Mouse (Mus musculus) v-Abl transformed pro-B cells (cell line): ENCODE results near the gene Opcml.

ENCODE experiments used
- in situ Hi-C, 2 experiments: fragments of 400-800 bp; cut with MboI; formaldehyde crosslinking; loops; one replicate each; pipeline ENCODE4 v1.15.1; 2025; ENCODE audit not compliant: unreplicated experiment in 2 of 2

Gene Opcml

DNA sequence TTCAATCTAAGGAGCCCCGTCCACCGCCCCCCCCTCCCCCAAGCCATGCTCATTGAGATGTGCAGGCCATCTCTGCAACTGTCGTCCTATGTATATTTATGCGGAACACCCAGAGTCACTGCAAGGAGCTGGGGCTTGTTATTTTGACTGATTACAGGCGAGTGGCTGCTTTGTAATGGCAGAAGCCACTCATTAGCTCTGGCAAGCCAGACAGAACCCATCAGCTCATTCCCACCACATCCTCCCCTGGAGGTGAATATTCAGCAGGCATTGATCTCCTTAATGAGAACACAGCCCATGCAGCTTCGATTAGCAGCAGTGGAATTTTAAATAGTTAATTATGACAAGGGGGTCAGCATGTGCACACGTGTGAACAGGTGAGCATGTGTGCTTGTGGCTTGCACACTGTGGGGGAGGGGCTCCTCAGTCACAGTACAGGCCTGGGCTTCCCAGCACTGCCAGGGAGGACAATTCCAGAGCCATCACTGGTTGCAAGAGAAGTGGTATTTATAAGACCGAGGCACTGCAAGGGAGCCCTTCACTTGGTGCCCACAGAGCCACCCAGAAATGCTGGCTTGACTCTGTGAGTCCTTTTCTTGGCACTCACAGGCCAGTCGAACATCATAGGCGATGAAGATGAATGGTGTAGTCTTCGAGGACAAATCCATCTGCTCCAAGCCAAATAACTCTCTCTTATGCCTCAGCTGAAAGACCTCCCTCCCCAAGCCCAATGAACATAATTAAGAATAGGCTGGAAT is 516.0 kb downstream of the Opcml start:
- in situ Hi-C loops, result no loop called here

DNA sequence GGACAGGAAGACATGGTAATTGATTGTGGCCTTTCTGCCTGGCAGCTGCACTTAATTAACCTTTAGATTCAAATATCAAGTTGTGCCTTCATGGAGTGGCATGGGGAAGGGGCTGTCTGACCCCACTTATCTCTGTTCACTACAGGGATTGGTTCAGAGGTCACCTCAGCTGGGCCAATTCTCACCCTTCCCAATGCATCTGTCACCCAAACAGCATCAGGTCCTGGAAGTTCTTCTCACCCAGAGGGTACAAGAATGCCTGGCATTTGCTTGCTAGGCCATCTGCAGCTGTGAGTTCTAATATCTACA is 516.5 kb downstream of the Opcml start:
- in situ Hi-C loops, result no loop called here

DNA sequence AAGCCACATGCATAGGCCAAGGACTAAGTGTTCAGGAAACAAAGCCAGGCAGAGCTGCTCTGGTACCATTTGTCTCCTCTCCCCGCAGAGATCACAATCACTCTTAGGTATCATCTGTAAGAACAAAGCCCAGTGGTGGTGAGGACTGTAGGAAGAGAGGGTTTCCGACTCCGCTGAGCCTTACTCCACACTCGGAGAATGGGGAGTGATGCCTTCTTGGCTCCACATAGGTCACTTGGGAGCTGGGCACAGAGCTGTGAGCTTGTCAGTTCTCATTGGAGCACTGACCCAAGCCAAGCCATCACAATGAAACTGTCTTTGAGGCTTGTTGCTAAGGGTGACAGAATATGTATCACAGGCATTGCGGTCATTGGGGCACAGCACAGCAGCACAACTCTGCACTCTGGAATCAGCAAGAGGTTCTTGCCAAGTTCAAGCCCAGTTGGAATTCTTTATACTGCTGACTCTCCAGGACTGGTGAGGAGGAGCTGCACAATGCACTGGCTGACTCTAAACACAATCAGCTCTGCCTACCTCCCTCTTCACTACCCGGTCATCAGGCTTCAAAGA is 517.0 kb downstream of the Opcml start:
- in situ Hi-C loops, result no loop called here

DNA sequence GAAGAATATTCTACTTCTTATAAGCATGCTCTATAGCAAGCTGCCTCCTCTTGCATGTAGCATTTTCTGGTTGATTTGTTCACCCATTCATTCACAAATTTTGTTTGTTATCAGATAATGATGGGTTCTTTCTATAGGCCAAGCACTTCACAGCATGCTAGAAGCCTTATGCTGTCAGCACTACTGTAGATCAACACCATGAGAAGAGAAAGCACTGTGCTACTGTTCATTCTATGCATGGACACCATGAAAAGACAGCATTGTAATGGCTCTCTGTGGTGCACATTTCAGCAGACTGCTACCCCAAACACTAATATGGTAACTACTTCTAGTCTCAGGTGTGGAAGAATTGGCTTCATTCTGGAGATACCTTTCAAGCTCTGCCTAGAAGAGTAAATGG is 527.3 kb downstream of the Opcml start:
- in situ Hi-C loops, result no loop called here

DNA sequence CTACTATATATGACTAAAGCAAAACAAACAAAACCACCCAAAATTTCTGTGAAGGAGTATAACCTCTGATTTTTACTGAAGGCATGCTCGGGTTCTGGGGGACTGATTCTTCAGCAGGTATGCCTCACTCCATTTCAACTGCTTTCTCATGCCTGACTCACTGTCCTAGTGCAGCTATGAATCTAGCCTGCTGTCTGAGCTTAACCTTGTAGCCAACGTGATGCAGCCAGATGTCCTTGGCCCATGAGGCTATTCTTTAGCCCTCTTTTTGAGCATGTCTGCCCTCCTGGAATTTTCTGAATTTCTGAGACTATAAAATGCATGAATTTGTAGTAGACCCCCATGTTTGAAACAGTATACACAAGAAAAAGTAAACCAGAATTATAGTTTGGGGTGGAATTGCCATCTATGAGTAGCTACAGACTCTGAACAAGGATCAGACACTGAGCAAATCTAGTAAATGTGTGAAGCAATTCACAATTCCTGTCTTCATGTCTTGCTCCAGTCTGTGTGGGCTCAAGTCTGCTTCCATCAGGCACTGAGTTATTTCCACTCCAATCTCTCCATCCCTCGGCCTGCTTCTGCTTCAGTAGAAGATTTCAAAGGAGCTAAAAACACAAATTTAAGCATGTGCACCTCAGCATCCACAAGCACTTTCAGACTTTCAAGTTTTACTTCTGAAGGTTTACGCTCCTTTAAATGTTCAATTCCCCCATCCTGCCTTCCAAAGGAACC is 528.6 kb downstream of the Opcml start:
- in situ Hi-C loops, result no loop called here

DNA sequence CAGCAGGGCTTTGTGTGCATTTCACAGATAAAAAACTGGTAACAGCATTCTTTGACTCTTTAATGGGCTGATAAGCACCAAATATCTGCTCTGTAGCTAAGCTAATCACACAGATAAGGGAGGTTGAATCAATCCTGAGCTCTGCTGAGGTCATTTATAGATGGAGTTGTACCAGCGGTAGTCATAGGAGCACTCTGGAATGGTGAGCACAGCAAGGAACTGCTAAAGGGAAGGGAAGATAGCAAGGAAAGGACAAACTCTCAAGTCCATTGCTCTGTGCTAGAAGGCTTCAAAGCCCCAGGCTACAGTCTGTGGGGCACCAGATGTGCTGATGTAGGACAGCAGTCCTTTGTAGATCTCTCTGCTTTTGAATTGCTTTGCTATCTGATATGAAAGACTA is 529.2 kb downstream of the Opcml start:
- in situ Hi-C loops, result no loop called here

DNA sequence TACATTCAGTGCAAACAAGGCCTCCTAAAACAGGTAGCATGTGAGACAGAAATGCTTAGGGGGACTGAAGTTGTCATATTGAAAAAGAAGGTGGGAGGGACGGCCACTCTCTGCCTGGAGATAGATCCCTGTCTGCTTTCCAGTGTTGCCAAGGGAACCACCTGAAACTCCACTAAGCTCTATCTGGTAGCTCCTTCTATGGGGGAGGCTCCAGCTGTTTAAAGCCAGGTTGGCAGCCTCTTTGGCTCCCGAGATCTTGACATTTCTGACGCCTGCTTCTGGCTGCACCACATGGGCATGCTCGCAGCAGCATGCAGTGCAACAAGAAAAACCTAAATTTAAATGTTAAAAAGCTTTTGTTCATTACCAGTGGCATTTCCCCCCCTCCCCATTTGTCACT is 537.4 kb downstream of the Opcml start:
- in situ Hi-C loops, result no loop called here

DNA sequence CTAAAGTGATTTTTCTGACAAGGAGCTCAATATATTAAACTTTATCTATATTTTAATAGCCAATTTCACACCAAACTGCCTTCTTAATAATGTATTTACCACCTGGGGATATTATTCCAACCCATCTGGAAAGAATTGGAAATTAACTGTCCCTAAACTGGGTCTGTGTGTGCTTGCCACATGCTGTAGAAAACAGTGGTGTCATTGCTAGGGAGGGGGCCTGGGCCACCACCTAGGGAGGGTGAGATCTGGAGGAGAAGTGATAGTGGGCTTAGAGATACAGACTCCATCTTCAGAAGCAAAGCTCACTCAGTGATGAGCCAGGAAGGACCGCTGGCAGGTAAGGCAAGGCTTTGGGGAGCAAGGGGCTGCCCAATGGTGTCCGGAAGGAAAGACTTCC is 537.9 kb downstream of the Opcml start:
- in situ Hi-C loops, result no loop called here

DNA sequence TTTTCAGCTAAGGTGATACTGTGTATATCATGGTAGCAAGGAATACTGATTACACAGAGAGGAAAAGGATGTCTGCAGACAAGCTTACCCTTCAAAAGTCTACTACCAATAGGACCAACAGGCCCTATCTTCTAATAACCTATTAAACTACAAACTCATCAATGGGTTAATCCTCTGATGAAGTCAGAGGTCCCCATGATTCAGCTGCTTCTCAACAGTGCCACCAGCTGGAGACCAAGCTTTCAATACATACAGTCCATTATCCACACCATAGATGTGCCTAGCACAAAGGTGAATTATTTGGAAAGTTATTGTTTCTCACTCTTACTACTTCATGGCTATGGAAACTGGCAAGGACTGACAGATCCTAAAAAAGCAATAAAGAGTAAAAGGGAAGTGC is 538.9 kb downstream of the Opcml start:
- in situ Hi-C loops, result no loop called here

DNA sequence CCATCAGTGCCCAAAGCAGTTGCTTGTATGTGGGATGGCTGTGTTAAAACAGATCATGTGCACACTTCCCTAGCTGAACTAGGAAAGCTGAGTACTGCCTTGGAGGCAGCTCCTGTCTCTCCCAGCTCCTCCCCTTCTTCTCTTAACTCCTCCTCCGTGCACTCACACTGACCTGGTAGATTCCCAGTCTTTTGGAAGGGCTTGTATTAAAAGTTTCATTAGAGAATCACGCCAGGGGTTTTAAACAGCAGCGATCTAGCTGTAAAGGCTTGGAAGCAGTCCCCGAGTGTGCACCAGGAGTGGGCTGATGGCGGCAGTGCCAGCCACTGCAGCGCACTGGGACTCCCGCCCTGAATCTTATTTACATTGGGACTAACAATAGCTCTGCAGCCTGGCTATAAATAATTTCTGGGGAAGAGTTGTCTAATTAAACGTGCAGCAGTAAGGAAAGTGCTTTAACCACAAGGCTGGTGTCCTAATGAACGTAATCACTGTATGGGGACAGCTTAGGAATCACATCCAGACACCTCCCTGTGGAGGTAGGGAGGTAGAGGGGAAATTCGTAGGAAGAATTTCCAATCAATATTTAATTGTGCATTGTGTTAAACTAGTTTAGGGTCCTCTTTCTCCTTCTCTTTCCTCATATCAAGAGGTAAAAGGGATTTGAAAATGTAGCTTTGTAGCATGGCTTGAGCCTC is 546.1 kb downstream of the Opcml start:
- in situ Hi-C loops, result no loop called here

DNA sequence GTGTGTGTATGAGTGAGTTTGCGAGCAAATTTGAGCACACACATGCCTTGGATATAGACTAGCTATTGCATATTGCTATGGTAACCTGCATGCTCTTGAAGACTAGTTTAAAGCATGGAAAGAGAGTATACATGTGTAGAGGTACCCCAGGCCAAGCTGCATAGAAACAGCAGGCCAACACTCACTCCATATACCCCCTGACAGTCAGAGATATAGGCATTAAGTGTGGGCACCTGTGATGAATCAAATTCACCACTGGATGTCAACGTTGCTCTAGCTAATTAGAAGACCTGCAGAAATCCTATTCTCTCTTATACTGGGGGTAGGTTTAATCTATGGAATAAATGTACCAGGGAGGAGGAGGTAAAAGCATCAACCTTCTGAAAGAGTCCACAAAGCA is 547.3 kb downstream of the Opcml start:
- in situ Hi-C loops, result no loop called here

DNA sequence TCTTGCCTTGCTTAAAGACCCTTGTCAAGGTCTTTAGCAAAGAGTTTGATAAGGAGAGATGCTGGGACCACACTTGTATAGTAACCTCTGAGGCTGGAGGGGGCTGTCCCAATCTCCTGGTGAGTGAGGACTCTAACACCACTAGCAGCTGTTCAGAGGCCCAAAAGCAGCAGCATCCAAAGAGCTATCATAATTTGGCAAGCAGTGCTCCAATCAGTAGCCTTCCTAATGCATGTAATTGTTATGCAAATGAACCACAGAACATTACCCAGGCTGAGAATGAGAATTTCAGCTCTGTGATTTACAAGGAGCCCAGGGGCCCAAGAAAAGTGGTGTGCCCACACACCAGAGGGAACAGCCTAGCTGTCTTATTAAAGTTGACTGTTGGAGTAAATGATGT is 564.4 kb downstream of the Opcml start:
- in situ Hi-C loops, result no loop called here

DNA sequence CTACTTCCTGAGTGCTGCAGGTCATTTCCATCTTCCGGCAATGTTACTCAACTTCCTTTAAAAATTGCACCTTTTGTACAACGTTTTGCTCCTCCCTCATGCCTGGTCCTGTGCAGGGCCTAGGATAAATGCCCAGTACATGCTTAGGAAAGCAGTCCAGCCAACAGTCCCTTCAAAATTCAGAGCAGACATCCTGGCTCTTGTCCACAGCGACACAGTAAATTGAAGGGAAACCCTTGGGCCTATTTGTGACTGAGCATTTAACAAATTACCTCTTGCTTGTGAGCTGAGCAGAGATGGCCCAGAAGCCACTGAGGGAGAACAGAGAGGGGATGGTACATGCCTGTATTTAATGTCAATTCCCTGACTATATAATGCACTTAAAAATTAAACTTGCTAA is 567.4 kb downstream of the Opcml start:
- in situ Hi-C loops, result no loop called here

DNA sequence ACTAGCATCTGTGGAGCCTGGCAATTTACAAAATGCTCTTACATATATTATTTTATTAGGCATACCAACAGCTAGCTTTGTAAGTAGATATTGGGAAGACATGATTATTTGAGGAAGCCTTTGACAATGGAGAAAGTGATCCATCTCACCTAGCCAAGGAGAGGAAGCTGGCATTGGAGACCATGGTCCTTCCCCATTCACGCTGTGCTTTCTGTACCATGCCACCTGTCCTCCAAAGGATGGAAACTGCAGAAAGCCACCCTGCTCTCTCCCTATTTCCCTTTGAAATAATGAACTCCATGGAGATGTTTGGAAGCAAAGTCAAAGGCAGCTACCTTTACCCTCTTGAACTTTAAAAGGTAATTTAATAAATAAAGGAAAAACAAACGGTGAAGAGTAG is 570.1 kb downstream of the Opcml start:
- in situ Hi-C loops, result no loop called here

DNA sequence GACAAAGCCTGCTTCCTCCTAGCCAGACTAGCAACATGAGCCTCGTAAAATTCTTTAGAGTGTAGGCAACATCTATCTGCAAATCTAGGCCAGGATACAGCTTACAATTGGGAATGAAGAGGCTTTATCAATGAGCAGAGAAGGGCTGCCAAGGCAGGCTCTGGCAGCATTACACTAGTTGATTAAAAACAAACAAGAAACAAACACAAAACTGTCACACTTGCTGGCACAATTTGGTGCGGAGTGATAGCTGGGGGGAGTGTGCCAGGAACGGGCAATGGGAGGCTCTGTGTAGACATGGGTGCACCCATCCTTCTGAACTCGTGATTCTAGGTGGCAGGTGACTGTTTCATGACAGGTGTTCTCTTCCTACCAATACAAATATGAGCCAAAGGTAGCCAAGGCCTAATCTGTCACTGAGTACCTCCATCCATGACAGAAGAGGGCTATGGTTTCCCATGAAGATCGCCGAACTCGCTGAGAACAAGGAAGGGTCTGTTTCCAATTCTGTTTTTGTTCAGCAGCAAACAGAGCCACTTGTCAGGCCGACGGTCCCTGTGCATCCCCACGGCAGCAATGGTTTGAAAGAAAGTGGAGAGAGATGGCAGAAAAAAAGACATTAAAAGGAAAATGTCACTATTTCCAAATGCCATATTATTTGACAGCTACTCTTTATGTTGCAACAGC is 574.0 kb downstream of the Opcml start:
- in situ Hi-C loops, result no loop called here

DNA sequence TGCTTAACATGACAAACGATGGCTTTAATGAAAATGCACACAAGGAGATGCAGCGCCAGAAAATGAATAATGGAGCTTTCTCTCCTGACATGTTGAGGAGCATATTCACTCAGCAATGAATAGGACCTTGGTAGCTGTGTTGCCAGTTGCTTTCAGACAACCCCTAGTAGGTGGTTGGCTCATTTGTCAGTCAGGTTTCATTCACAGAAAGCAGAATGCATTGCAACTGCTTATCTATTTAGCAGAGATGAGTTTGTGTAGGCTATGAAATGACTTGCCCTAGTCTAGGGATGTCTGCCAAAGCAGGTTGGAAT is 574.5 kb downstream of the Opcml start:
- in situ Hi-C loops, result no loop called here

DNA sequence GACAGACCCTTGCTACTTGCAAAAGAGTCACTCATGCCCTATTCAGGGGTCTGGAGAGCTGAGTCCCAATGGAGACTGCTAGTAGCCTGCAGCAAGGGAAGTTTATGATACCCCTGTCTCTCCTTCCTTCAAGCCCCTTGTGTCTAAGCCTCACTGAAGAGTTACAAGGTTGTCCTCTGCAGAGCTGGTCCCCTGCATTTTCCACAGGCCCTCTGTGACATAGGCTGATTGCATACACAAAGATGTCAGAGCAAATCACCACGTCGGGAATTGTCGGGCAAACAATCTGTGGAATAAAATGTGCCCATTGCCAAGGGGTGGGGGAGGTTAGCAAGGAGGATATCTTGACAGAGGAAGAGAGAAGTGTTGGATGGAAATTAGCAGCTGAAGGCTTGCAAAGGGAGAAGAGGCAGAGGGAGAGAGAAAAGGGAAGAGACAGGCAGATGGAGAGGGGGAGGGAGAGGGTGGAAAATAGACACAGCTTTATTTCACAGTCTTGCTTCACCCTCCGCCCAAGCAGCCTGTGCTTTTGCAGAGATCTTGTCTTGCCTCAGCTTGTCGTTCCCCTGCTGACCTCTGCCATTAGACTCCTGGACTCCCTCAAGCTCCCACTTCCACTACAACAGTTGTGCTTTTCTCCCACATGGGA is 596.1 kb downstream of the Opcml start:
- in situ Hi-C loops, result no loop called here

DNA sequence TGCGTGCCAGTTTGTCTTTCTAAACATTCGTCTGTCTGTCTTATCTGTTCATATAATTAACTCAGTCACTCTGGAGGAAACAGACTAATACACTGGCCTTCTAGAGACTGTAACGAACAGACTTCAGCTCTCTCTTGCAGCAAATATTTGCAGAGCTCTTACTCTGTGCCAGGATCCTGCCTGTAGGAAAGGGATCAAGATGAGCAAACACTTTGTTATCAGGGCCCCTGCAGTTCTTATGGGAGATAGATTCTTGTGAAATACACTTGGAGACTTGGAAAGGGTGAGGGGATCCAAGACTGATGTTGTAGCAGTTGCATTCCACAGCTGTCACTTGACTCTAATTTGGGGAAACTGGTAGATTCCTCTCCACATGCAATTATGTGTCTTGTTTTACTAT is 604.6 kb downstream of the Opcml start:
- in situ Hi-C loops, result no loop called here

DNA sequence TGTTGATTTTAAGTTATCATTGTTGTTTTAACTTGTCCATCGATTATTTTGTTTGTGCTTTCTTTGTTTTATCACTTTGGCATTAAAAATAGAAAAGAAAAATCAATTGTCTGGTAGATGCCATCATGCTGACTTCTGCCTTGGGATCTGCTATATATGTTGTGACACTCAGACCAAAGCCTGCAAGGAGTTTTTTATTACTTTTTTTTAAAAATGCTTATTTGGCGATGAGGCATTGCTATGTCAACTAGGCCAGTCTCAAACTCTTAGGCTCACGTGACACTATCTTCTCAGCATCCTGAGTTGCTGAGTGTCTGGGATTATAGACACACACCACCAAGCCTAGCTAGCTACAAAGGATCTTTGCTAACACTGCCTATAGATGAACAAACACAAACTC is 605.1 kb downstream of the Opcml start:
- in situ Hi-C loops, result no loop called here

DNA sequence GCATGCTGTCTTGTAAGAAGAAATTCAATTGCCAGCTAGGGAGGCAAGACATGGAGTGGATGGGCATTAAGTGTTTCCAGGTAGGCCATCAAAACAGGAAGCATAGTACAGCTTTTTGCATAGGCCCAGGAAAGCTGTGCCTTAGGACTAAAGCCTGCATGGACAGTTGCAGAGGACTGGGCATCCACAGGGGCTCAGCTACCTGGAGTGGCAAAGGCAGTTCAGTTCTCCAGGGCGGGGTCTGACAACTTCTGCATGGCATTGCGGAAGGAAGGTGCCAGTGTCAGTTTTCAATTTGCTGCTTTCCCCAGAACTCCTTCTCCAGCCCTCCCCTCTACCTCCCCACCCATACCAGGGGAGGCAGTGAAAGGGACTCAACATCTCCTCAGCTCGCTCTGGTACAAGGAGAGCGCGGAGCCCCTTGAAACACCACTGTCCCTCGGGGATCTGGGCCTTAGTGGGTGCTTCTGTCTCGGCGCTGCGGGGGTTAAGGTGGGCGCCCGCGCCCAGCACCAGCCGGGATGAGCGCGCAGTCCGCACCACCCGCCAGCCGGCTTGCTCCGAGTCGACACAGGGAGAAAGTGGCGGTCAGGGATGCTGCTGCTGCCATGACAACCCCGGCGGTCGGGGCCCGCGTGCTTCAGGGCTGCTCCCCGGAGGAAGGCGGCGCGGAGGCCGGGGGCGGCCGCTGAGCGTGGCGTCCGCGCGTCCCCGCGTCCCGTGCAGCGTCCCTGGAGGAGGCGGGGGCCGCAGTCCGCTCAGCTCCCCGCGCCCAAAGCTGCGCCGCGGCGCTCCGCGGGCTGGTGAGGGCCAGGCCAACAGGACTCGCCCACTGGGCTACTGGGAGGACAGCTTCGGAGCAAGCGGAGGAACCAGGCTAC is 612.4 kb downstream of the Opcml start:
- in situ Hi-C loops, result loop anchor here in 1 of 2 experiments (10.0 kb wide), 1 partner anchor 1252 kb away; no protein-coding TSS in a partner anchor
